Mouse (Mus musculus) layer of hippocampus, postnatal 14 days (tissue): ENCODE measurements around the gene Ccdc162. TPM values are rescaled to one million over a fixed set of nuclear protein-coding genes. Genes with fewer than 3 reads are reported as not detected.

ENCODE experiments used
- DNase-seq, 2 experiments: peaks; one replicate each; pipeline ENCODE4 v3.0.0; 2021 to 2022; ENCODE audit warnings: low spot score in 2 of 2, mixed read lengths in 1 of 2
- long read RNA-seq, 2 experiments: library from polyadenylated mRNA; stranded (forward); transcript quantifications; one replicate each; pipeline ENCODE4 v2.0.0; 2021
- total RNA-seq, 2 experiments: library from RNA; stranded (reverse); gene quantifications; 2 replicates each; pipeline ENCODE4 v1.2.3; 2021

Gene Ccdc162
- 1 to 10 TPM; 2.3 to 3.7 TPM for total RNA-seq
- long read RNA-seq, experiment 1, partial matches to known transcripts, result 0 of 1 reads
- long read RNA-seq, experiment 1, other reads (novel, unspliced or antisense), result 1 of 1 reads
- long read RNA-seq, experiment 2, partial matches to known transcripts, result 0 of 1 reads
- long read RNA-seq, experiment 2, other reads (novel, unspliced or antisense), result 1 of 1 reads

DNA sequence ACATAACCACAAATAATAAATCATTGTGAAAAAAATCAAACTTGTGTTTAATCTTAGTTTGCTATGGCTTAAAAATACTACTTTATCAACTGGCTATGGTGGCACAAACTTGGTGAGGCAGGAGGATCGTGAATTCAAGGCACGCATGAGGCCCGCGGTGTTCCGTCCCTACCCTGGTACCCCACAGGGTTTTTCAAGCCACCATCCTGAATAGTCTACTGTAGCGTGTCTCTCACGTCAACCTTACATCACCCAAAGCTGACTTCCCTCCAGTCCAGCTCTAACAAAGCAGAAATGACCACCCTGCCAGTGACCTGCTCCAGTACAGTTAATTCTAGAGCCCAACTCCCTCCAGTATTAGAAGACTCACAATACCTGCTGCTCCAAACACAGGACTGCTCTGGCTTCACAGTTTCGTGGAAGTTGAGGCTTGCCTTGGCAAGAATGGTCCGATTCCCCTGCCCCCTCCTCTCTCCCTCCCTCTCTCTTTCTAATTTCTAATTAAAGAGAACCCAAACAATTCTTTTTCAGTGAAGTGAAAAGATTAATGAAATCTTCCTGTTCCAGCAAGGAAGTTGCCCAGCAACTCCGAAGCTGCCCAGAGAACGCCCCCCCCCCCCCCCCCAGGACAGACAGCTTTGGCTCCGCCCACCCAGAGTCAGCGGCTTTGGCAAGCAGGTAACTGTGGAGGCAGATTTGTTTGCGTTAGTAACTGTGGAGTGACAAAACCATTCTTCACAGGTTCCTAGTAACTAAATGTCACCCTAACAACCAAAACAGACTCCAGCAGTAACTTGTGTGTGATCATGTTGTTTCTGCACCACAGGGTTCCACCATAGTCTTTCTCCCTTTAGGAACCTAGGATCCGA lies at the start of gene Ccdc162:
Gene Ccdc162 (minus strand): TSS at position 606 of the 869 bp plus-strand sequence.
- peak; percentile 5 to 33 for DNase-seq

- DNase-seq, result no peak
Measured at GRCm38 (mm10) chr10:41765586-41765985, 49.2 kb upstream of the Ccdc162 start.

GRCm38 (mm10) chr10:41763741-41764385 lies 47.4 kb upstream of the Ccdc162 start:
- no peak for DNase-seq

GRCm38 (mm10) chr10:41760866-41761265 lies 44.4 kb upstream of the Ccdc162 start:
- no peak for DNase-seq

GRCm38 (mm10) chr10:41758041-41758440 lies 41.6 kb upstream of the Ccdc162 start:
- no peak for DNase-seq

GRCm38 (mm10) chr10:41757226-41757625 lies 40.8 kb upstream of the Ccdc162 start:
- no peak for DNase-seq

- DNase-seq, result no peak
Measured at GRCm38 (mm10) chr10:41751867-41752480, 35.5 kb upstream of the Ccdc162 start.

GRCm38 (mm10) chr10:41749306-41749705 lies 32.9 kb upstream of the Ccdc162 start:
- DNase-seq, result no peak

DNA sequence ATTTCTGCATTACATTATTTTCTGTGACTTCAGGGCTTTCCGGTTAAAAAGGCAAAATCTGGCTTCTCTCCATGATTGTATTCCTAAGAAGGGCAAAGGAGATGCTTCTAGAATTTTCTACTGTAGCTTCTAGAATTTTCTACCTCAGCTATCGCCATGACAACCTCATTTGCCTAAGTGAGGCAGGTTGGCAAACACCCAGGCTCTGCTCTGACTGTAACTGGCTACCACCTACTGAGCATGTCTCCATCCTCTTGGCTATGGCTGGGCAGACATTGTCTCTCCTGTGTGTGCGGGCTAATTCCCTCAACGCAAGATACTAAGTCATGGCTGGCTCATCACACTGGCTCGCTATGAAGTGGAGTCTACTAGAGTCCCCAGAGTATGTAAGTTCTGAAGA lies 30.1 kb upstream of the Ccdc162 start:
- DNase-seq, result peak; percentile 30 to 56

DNA sequence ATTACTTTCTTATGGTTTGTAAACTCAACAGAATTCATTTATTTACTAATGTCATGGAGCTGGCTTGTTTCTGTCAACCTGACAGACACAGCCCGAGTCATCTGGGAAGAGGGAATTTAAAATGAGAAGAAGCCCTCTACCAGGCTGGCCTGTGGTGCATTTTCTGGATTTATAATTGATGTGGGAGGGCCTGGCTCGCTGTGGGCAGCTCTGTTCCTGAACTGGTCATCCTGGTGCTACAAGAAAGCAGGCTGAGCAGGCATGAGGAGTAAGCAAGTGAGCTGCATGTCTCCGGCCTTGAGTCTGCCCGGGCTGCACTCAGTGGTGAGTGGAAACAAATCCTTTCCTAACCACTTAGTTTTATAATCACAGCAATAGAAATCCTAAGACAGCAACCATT lies 27.6 kb upstream of the Ccdc162 start:
- DNase-seq, result no peak

GRCm38 (mm10) chr10:41740221-41740620 lies 23.8 kb upstream of the Ccdc162 start:
- DNase-seq, result no peak

DNA sequence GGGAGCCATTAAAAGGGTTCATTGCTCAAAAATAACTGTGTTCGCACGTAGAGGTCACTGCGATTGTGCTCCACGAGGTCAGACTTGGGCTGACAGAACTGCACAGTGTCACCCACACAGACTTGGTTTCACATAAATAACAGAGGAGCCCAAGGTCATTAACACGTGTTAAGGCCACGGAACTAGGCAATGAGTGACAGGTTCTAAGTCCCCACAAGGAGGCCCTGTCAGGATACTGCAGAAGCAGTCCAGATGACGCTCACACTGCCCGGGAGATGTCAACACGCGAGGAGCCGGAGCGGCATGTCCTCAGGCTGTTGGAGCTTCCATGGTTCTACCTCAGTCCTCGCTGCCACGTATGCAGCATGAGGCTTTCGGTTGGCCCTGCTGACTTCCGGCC lies 20.8 kb upstream of the Ccdc162 start:
- no peak for DNase-seq

- DNase-seq, result no peak
Measured at GRCm38 (mm10) chr10:41735398-41735797, 19.0 kb upstream of the Ccdc162 start.

DNA sequence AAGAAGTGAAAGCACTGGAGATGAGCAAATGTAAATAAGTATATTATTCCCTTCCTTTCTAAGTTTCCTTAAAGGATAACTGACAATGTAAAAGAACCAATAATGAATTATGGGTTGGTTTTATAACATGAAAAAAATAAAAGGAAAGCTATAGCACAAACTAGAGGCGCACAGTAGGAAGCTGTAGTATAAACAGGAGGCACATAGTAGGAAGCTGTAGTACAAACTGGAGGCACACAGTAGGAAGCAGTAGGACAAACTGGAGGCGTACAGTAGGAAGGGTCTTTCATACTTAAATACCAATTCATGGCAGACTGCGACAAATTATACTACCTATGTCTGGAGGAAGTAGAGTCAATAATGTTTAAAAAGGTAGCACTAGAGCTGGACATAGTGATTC lies 16.8 kb upstream of the Ccdc162 start:
- no peak for DNase-seq

- no peak for DNase-seq
Measured at GRCm38 (mm10) chr10:41731932-41732331, 15.5 kb upstream of the Ccdc162 start.

DNA sequence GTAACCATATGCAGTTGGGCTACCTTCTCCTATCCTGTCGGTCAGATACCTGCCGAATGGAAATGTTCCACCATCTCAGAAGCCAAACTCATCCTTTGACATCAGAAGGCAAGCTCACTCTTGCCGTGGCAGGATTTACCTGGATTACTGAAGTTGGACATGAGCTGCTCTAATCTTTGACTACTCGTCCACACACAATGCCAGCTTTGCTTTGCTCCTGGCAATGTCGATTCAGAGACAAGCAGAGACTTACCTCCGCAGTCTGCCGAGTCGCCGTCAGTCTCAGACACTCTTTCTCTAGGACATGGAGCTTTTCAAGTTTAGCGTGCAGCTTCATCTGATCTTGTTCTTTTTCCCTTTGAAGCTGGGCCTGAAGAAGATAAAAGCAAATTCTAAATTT lies 14.3 kb upstream of the Ccdc162 start:
- DNase-seq, result no peak

- DNase-seq, result no peak
Measured at GRCm38 (mm10) chr10:41726215-41726614, 9.8 kb upstream of the Ccdc162 start.

GRCm38 (mm10) chr10:41719587-41719986 lies 3.2 kb upstream of the Ccdc162 start:
- DNase-seq, result no peak

GRCm38 (mm10) chr10:41715557-41715956 lies 877 bp downstream of the Ccdc162 start:
- no peak for DNase-seq

DNA sequence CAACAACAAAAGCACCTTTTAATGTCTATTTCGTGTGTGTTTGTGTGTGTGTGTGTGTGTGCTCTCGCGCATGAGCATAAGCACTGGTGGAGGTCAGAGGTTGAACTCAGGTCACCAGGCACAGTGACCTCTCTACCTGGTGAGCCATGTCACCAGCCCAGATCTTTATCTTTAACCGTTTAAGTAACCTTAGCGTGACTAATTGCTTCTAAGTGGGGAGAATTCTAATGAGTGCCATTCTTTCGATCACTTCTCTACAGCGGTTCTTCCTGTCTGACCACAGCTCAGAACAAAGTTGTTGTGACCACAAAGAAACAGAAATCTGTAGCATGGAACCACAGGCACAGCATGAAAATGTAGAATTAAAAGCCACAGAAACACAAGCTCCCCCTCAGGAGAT lies 5.0 kb downstream of the Ccdc162 start:
- no peak for DNase-seq

- DNase-seq, result no peak
Measured at GRCm38 (mm10) chr10:41710773-41711172, 5.7 kb downstream of the Ccdc162 start.

- no peak for DNase-seq
Measured at GRCm38 (mm10) chr10:41709341-41709740, 7.1 kb downstream of the Ccdc162 start.
